Mouse (Mus musculus): ENCODE data around the gene Arhgap10.
"Not testable (repeated sequence)": the region's sequence is repeated elsewhere in the genome, so short reads cannot be mapped to it uniquely, and the experiment has no call there.

The Arhgap10 gene

GRCm38 (mm10) chr8:77343916-77344315 lies 173.8 kb downstream of the Arhgap10 start:
- DNase-seq (ENCODE audit: low read depth, low spot score): no peak

GRCm38 (mm10) chr8:77343335-77343734 lies 174.4 kb downstream of the Arhgap10 start:
- DNase-seq (ENCODE audit: low read depth, low spot score): no peak

GRCm38 (mm10) chr8:77342144-77342543 lies 175.6 kb downstream of the Arhgap10 start:
- no peak for DNase-seq (ENCODE audit: low read depth, low spot score)

- DNase-seq (ENCODE audit: low read depth, low spot score): no peak
Measured at GRCm38 (mm10) chr8:77341329-77341728, 176.4 kb downstream of the Arhgap10 start.

- DNase-seq (ENCODE audit: low read depth, low spot score): no peak
Measured at GRCm38 (mm10) chr8:77340046-77340747, 177.6 kb downstream of the Arhgap10 start.

GRCm38 (mm10) chr8:77337272-77337671 lies 180.5 kb downstream of the Arhgap10 start:
- DNase-seq (ENCODE audit: low read depth, low spot score): no peak

GRCm38 (mm10) chr8:77331180-77331579 lies 186.6 kb downstream of the Arhgap10 start:
- DNase-seq (ENCODE audit: low read depth, low spot score): no peak

- no peak for DNase-seq (ENCODE audit: low read depth, low spot score)
Measured at GRCm38 (mm10) chr8:77330304-77330703, 187.4 kb downstream of the Arhgap10 start.

GRCm38 (mm10) chr8:77329783-77330182 lies 188.0 kb downstream of the Arhgap10 start:
- DNase-seq (ENCODE audit: low read depth, low spot score): no peak

GRCm38 (mm10) chr8:77328473-77328872 lies 189.3 kb downstream of the Arhgap10 start:
- no peak for DNase-seq (ENCODE audit: low read depth, low spot score)

- DNase-seq (ENCODE audit: low read depth, low spot score): no peak
Measured at GRCm38 (mm10) chr8:77327326-77327725, 190.4 kb downstream of the Arhgap10 start.

GRCm38 (mm10) chr8:77322727-77323126 lies 195.0 kb downstream of the Arhgap10 start:
- not testable (repeated sequence) for DNase-seq (ENCODE audit: low read depth, low spot score)

GRCm38 (mm10) chr8:77321901-77322300 lies 195.9 kb downstream of the Arhgap10 start:
- DNase-seq (ENCODE audit: low read depth, low spot score): no peak

GRCm38 (mm10) chr8:77318590-77318989 lies 199.2 kb downstream of the Arhgap10 start:
- no peak for DNase-seq (ENCODE audit: low read depth, low spot score)

GRCm38 (mm10) chr8:77317771-77318170 lies 200.0 kb downstream of the Arhgap10 start:
- DNase-seq (ENCODE audit: low read depth, low spot score): no peak

GRCm38 (mm10) chr8:77313003-77313402 lies 204.8 kb downstream of the Arhgap10 start:
- DNase-seq (ENCODE audit: low read depth, low spot score): no peak

GRCm38 (mm10) chr8:77311762-77312161 lies 206.0 kb downstream of the Arhgap10 start:
- no peak for DNase-seq (ENCODE audit: low read depth, low spot score)

GRCm38 (mm10) chr8:77310541-77310940 lies 207.2 kb downstream of the Arhgap10 start:
- DNase-seq (ENCODE audit: low read depth, low spot score): no peak

GRCm38 (mm10) chr8:77310026-77310425 lies 207.7 kb downstream of the Arhgap10 start:
- DNase-seq (ENCODE audit: low read depth, low spot score): no peak

GRCm38 (mm10) chr8:77294599-77294998 lies 223.2 kb downstream of the Arhgap10 start:
- no peak for DNase-seq (ENCODE audit: low read depth, low spot score)

- no peak for DNase-seq (ENCODE audit: low read depth, low spot score)
Measured at GRCm38 (mm10) chr8:77292649-77293048, 225.1 kb downstream of the Arhgap10 start.

GRCm38 (mm10) chr8:77292120-77292519 lies 225.6 kb downstream of the Arhgap10 start:
- no peak for DNase-seq (ENCODE audit: low read depth, low spot score)

- DNase-seq (ENCODE audit: low read depth, low spot score): no peak
Measured at GRCm38 (mm10) chr8:77288492-77288891, 229.3 kb downstream of the Arhgap10 start.

- no peak for DNase-seq (ENCODE audit: low read depth, low spot score)
Measured at GRCm38 (mm10) chr8:77288065-77288464, 229.7 kb downstream of the Arhgap10 start.

Measured in retina, postnatal 7 days (tissue).